Mouse (Mus musculus): ENCODE data around the gene Yjefn3. TPM values are rescaled to one million over a fixed set of nuclear protein-coding genes. Genes with fewer than 3 reads are reported as not detected.

Gene Yjefn3
- polyA plus RNA-seq, 1 experiment, result 1.9 TPM

DNA sequence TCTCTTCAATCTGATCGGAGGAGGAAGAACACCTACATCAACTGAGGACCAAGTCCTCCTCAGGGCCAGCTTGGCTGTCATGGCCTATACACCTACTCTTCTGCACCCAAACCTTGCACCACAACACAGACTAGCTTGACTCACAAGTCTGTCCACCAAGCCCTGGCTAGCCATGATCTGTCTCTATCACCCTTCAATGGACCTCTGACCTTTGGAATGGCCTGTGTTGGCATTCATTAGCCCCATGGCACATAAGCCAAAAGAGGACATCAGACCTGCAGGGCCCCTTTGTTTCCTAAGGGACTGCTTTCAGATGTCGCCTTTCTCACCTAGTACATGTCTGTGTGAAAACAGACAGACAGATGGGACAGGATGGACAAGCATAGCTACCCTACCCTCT is 18.6 kb upstream of the Yjefn3 start:
- Histone ChIP-seq H3K36me3 (ENCODE audit: control insufficient read depth, insufficient read depth, low read length) (peaks cover 11% of the 10 kb centered on the region), H3K27me3 (ENCODE audit: control insufficient read depth, insufficient read depth, low read length) (no peaks in the 10 kb centered on the region), H3K4me3 (ENCODE audit: extremely low read depth, insufficient read depth, insufficient read length) (no peak overlapping the region), H3K27ac (ENCODE audit: insufficient read depth, low read length) (peak overlapping the region; percentile 77; the same call in 1 of the 2 replicates), H3K4me1 (ENCODE audit: control insufficient read depth, insufficient read depth, insufficient read length) (peaks cover 14% of the 10 kb centered on the region)
- TF ChIP-seq POLR2A (IDR thresholded peaks at IDR 0.05; ENCODE audit: low read depth, low read length) (no peak), CTCF (IDR thresholded peaks at IDR 0.05; ENCODE audit: extremely low read depth, insufficient read depth, insufficient read length, insufficient replicate concordance) (no peak)
- 88% methylated on average over 2 of the region's 2 CpGs for whole genome bisulfite sequencing
- no peak for DNase-seq (ENCODE audit: low read depth in 1 of 2, low spot score in 2 of 2)

DNA sequence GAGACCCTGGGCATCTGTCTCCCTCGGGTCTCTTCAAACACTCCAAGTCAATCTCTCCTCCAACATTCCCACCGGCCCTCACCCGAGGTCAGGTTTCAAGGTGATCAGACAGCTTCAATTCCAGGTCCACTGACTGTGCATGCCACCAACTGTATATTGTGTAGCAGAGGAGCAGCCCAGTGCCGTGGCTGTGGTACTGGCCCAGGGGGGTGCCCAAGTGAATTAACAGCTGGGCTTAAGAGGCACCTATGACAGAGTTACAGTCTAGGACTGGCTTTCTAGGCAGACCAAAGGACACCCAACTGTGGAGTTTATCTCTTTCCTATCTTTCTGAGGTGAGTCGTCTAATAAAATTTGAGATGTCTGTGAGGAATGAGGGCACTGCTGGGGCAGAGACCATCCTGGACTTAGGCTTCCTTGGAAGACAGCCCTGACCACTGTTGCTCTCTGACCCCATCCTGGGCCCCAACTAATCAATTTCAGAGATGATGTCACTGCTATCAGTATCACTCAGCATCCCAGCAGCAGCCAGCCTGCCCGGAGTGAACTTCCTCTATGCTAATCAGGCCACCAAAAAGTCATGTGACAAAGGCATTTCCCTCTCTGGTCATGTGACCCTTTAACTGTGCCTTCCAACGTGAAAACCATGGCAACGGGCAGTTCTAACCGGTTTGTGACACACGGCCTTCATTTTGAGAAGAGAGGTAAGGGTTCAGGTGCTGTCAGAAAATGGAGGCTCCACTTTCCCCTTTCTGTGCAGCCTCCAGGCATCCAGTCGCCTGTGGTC is 17.6 kb upstream of the Yjefn3 start:
- H3K4me1 ChIP-seq (ENCODE audit: control insufficient read depth, insufficient read depth, insufficient read length), result peaks cover 14% of the 10 kb centered on the region
- peak overlapping the region; percentile 77 for H3K27ac ChIP-seq (ENCODE audit: insufficient read depth, low read length)
- peak; percentile 86 to 97 for DNase-seq (ENCODE audit: low read depth in 1 of 2, low spot score in 2 of 2)
- peaks cover 19% of the 10 kb centered on the region for H3K36me3 ChIP-seq (ENCODE audit: control insufficient read depth, insufficient read depth, low read length)
- TF ChIP-seq CTCF (IDR thresholded peaks at IDR 0.05; ENCODE audit: extremely low read depth, insufficient read depth, insufficient read length, insufficient replicate concordance) (no peak), POLR2A (IDR thresholded peaks at IDR 0.05; ENCODE audit: low read depth, low read length) (no peak)
- no peaks in the 10 kb centered on the region for H3K27me3 ChIP-seq (ENCODE audit: control insufficient read depth, insufficient read depth, low read length)
- WGBS, result 38% methylated on average over 11 of the region's 11 CpGs
- peak overlapping the region; percentile 17; the same call in 1 of the 2 replicates for H3K4me3 ChIP-seq (ENCODE audit: extremely low read depth, insufficient read depth, insufficient read length)

- Histone ChIP-seq H3K27me3 (ENCODE audit: control insufficient read depth, insufficient read depth, low read length) (no peaks in the 10 kb centered on the region), H3K4me3 (ENCODE audit: extremely low read depth, insufficient read depth, insufficient read length) (no peak overlapping the region), H3K36me3 (ENCODE audit: control insufficient read depth, insufficient read depth, low read length) (peaks cover 24% of the 10 kb centered on the region), H3K4me1 (ENCODE audit: control insufficient read depth, insufficient read depth, insufficient read length) (peaks cover 14% of the 10 kb centered on the region), H3K27ac (ENCODE audit: insufficient read depth, low read length) (peak overlapping the region; percentile 43; the same call in 1 of the 2 replicates)
- no peak for TF ChIP-seq POLR2A (IDR thresholded peaks at IDR 0.05; ENCODE audit: low read depth, low read length)
- peak; percentile 73; the same call in 1 of the 2 replicates for TF ChIP-seq CTCF (IDR thresholded peaks at IDR 0.05; ENCODE audit: extremely low read depth, insufficient read depth, insufficient read length, insufficient replicate concordance)
- WGBS, result 33% methylated on average over 1 of the region's 1 CpGs
- DNase-seq (ENCODE audit: low read depth in 1 of 2, low spot score in 2 of 2), result peak; percentile 73 to 87
These were observed 16.5 kb upstream of the Yjefn3 start for GRCm38 (mm10) chr8:69919010-69919409.

DNA sequence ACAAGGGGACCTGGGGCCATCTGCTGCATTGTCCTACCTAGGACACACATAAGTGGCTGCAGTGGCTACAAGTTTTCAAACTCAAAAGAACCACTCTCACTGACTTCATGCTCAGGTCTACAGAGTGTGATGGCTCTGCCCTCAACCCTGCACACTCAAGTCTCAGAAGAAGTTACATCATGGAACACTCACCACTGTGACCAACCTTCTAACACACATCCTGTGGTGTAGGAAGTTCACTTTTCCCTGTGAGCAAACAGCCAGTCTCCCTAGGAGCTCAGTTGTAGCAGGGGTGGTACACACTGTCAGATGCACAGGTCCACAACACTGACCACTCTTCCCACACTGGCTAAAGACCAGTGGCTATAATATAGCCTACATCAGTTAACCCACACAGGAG is 16.0 kb upstream of the Yjefn3 start:
- H3K4me1 ChIP-seq (ENCODE audit: control insufficient read depth, insufficient read depth, insufficient read length), result peaks cover 14% of the 10 kb centered on the region
- no peak for TF ChIP-seq CTCF (IDR thresholded peaks at IDR 0.05; ENCODE audit: extremely low read depth, insufficient read depth, insufficient read length, insufficient replicate concordance)
- TF ChIP-seq POLR2A (IDR thresholded peaks at IDR 0.05; ENCODE audit: low read depth, low read length), result no peak
- H3K36me3 ChIP-seq (ENCODE audit: control insufficient read depth, insufficient read depth, low read length), result peaks cover 27% of the 10 kb centered on the region
- no peak overlapping the region for H3K27ac ChIP-seq (ENCODE audit: insufficient read depth, low read length)
- DNase-seq (ENCODE audit: low read depth in 1 of 2, low spot score in 2 of 2), result no peak
- H3K27me3 ChIP-seq (ENCODE audit: control insufficient read depth, insufficient read depth, low read length), result no peaks in the 10 kb centered on the region
- no peak overlapping the region for H3K4me3 ChIP-seq (ENCODE audit: extremely low read depth, insufficient read depth, insufficient read length)

- WGBS, result 89% methylated on average over 5 of the region's 5 CpGs
- peaks cover 7% of the 10 kb centered on the region for H3K4me1 ChIP-seq (ENCODE audit: control insufficient read depth, insufficient read depth, insufficient read length)
- no peak overlapping the region for H3K4me3 ChIP-seq (ENCODE audit: extremely low read depth, insufficient read depth, insufficient read length)
- H3K27me3 ChIP-seq (ENCODE audit: control insufficient read depth, insufficient read depth, low read length), result no peaks in the 10 kb centered on the region
- no peak for TF ChIP-seq CTCF (IDR thresholded peaks at IDR 0.05; ENCODE audit: extremely low read depth, insufficient read depth, insufficient read length, insufficient replicate concordance)
- no peak for TF ChIP-seq POLR2A (IDR thresholded peaks at IDR 0.05; ENCODE audit: low read depth, low read length)
- no peak for DNase-seq (ENCODE audit: low read depth in 1 of 2, low spot score in 2 of 2)
- no peak overlapping the region for H3K27ac ChIP-seq (ENCODE audit: insufficient read depth, low read length)
- peaks cover 50% of the 10 kb centered on the region for H3K36me3 ChIP-seq (ENCODE audit: control insufficient read depth, insufficient read depth, low read length)
These were observed 13.2 kb upstream of the Yjefn3 start for GRCm38 (mm10) chr8:69915748-69916147.

GRCm38 (mm10) chr8:69914526-69914925 is 12.0 kb upstream of the Yjefn3 start:
- H3K27ac ChIP-seq (ENCODE audit: insufficient read depth, low read length), result no peak overlapping the region
- TF ChIP-seq CTCF (IDR thresholded peaks at IDR 0.05; ENCODE audit: extremely low read depth, insufficient read depth, insufficient read length, insufficient replicate concordance), result no peak
- no peak for TF ChIP-seq POLR2A (IDR thresholded peaks at IDR 0.05; ENCODE audit: low read depth, low read length)
- H3K4me1 ChIP-seq (ENCODE audit: control insufficient read depth, insufficient read depth, insufficient read length), result peaks cover 3% of the 10 kb centered on the region; the same call in 1 of the 2 replicates
- WGBS, result 86% methylated on average over 4 of the region's 4 CpGs
- DNase-seq (ENCODE audit: low read depth in 1 of 2, low spot score in 2 of 2), result no peak
- H3K4me3 ChIP-seq (ENCODE audit: extremely low read depth, insufficient read depth, insufficient read length), result no peak overlapping the region
- H3K36me3 ChIP-seq (ENCODE audit: control insufficient read depth, insufficient read depth, low read length), result peaks cover 54% of the 10 kb centered on the region
- no peaks in the 10 kb centered on the region for H3K27me3 ChIP-seq (ENCODE audit: control insufficient read depth, insufficient read depth, low read length)

- no peak for DNase-seq (ENCODE audit: low read depth in 1 of 2, low spot score in 2 of 2)
- WGBS, result 93% methylated on average over 12 of the region's 12 CpGs
- Histone ChIP-seq H3K4me3 (ENCODE audit: extremely low read depth, insufficient read depth, insufficient read length) (no peak overlapping the region), H3K36me3 (ENCODE audit: control insufficient read depth, insufficient read depth, low read length) (peaks cover 64% of the 10 kb centered on the region), H3K4me1 (ENCODE audit: control insufficient read depth, insufficient read depth, insufficient read length) (no peaks in the 10 kb centered on the region), H3K27me3 (ENCODE audit: control insufficient read depth, insufficient read depth, low read length) (no peaks in the 10 kb centered on the region), H3K27ac (ENCODE audit: insufficient read depth, low read length) (no peak overlapping the region)
- no peak for TF ChIP-seq CTCF (IDR thresholded peaks at IDR 0.05; ENCODE audit: extremely low read depth, insufficient read depth, insufficient read length, insufficient replicate concordance)
- no peak for TF ChIP-seq POLR2A (IDR thresholded peaks at IDR 0.05; ENCODE audit: low read depth, low read length)
These were observed 10.1 kb upstream of the Yjefn3 start for GRCm38 (mm10) chr8:69912478-69913074.

Measured in spleen, adult 2 months (tissue).